8 mouse cellular contexts compared by ENCODE assay signal in genomic region chr2:180919913-180920809, GRCm38 (mm10). TPM values are rescaled to one million over a fixed set of nuclear protein-coding genes. Genes with fewer than 3 reads are reported as not detected.
DNase-seq lines count a peak whose midpoint lies in the region; ATAC-seq and TF ChIP-seq lines count a peak whose summit lies in the region.

No protein-coding gene starts in this region.

- H3K4me2 ChIP-seq in embryonic facial prominence, embryonic 15.5 days (replicated peaks): peak overlapping the region; percentile 74
- peak overlapping the region; percentile 86 for H3K4me2 ChIP-seq in hindbrain, embryonic 12.5 days (replicated peaks)
- peak overlapping the region; percentile 81 for H3K4me2 ChIP-seq in liver, embryonic 15.5 days
- H3K4me2 ChIP-seq in neural tube, embryonic 11.5 days (ENCODE audit: low read depth): peak overlapping the region; percentile 85

- no peak for DNase-seq in cerebellum, adult 9-10 months
- no peak for DNase-seq in neural tube, embryonic 11.5 days (ENCODE audit: low spot score)
- peak; percentile 19 for DNase-seq in urinary bladder, postnatal 14 days (ENCODE audit: low spot score)

- no peaks in the 10 kb centered on the region for H3K9me3 ChIP-seq in embryonic facial prominence, embryonic 15.5 days (replicated peaks)
- no peaks in the 10 kb centered on the region for H3K9me3 ChIP-seq in hindbrain, embryonic 12.5 days (replicated peaks)
- H3K9me3 ChIP-seq in liver, embryonic 15.5 days (replicated peaks): no peaks in the 10 kb centered on the region
- H3K9me3 ChIP-seq in neural tube, embryonic 11.5 days (ENCODE audit: control insufficient read depth, low read length): no peaks in the 10 kb centered on the region

- H3K9ac ChIP-seq in embryonic facial prominence, embryonic 15.5 days: peak overlapping the region; percentile 100
- peak overlapping the region; percentile 98 for H3K9ac ChIP-seq in hindbrain, embryonic 12.5 days
- H3K9ac ChIP-seq in liver, embryonic 15.5 days: peak overlapping the region; percentile 99
- H3K9ac ChIP-seq in neural tube, embryonic 11.5 days (ENCODE audit: low read length): peak overlapping the region; percentile 99

- H3K79me3 ChIP-seq in C2C12 (ENCODE audit: low read depth): peaks cover 53% of the 10 kb centered on the region

- H3K4me1 ChIP-seq in embryonic facial prominence, embryonic 15.5 days: peaks cover 24% of the 10 kb centered on the region
- H3K4me1 ChIP-seq in hindbrain, embryonic 12.5 days: peaks cover 26% of the 10 kb centered on the region
- peaks cover 33% of the 10 kb centered on the region for H3K4me1 ChIP-seq in liver, embryonic 15.5 days (replicated peaks)
- H3K4me1 ChIP-seq in neural tube, embryonic 11.5 days (ENCODE audit: control insufficient read depth, insufficient read depth, low read length): peaks cover 6% of the 10 kb centered on the region

- WGBS in embryonic facial prominence, embryonic 15.5 days: 1% methylated on average over 61 of the region's 61 CpGs
- WGBS in hindbrain, embryonic 12.5 days: 1% methylated on average over 61 of the region's 61 CpGs
- WGBS in liver, embryonic 15.5 days (ENCODE audit: insufficient replicate concordance): under 1% methylated on average over 61 of the region's 61 CpGs
- WGBS in neural tube, embryonic 11.5 days: 1% methylated on average over 61 of the region's 61 CpGs

- TF ChIP-seq CTCF in C2C12 (IDR thresholded peaks at IDR 0.05; ENCODE audit: control insufficient read depth, insufficient read depth, insufficient read length): no peak

- H3K36me3 ChIP-seq in C2C12 (ENCODE audit: control insufficient read depth, insufficient read depth): peaks cover 43% of the 10 kb centered on the region
- peaks cover 23% of the 10 kb centered on the region for H3K36me3 ChIP-seq in embryonic facial prominence, embryonic 15.5 days
- H3K36me3 ChIP-seq in hindbrain, embryonic 12.5 days: peaks cover 33% of the 10 kb centered on the region
- peaks cover 34% of the 10 kb centered on the region for H3K36me3 ChIP-seq in liver, embryonic 15.5 days (replicated peaks)
- peaks cover 3% of the 10 kb centered on the region; the same call in 1 of the 2 replicates for H3K36me3 ChIP-seq in neural tube, embryonic 11.5 days (ENCODE audit: control insufficient read depth, insufficient read depth, low read length)

- peaks cover 57% of the 10 kb centered on the region for H3K79me2 ChIP-seq in C2C12 (ENCODE audit: control insufficient read depth, insufficient read depth)

- peak overlapping the region; percentile 98 for H3K4me3 ChIP-seq in C2C12 (ENCODE audit: insufficient read depth, poor library complexity, severe bottlenecking)
- H3K4me3 ChIP-seq in embryonic facial prominence, embryonic 15.5 days (replicated peaks): peak overlapping the region; percentile 100
- H3K4me3 ChIP-seq in hindbrain, embryonic 12.5 days: peak overlapping the region; percentile 100
- peak overlapping the region; percentile 99 for H3K4me3 ChIP-seq in liver, embryonic 15.5 days (replicated peaks)
- peak overlapping the region; percentile 100 for H3K4me3 ChIP-seq in neural tube, embryonic 11.5 days (ENCODE audit: low read depth, low read length)

- H3K27me3 ChIP-seq in C2C12 (ENCODE audit: control insufficient read depth, insufficient read depth, insufficient read length): peaks cover 3% of the 10 kb centered on the region
- no peaks in the 10 kb centered on the region for H3K27me3 ChIP-seq in embryonic facial prominence, embryonic 15.5 days
- no peaks in the 10 kb centered on the region for H3K27me3 ChIP-seq in hindbrain, embryonic 12.5 days
- H3K27me3 ChIP-seq in liver, embryonic 15.5 days: no peaks in the 10 kb centered on the region
- no peaks in the 10 kb centered on the region for H3K27me3 ChIP-seq in neural tube, embryonic 11.5 days (ENCODE audit: control insufficient read depth, insufficient read depth, low read length)

- H3ac ChIP-seq in C2C12 (ENCODE audit: control insufficient read depth, insufficient read length, low read depth): peak overlapping the region; percentile 99

- no peak overlapping the region; the same call in 1 of the 2 replicates for H3K27ac ChIP-seq in embryonic facial prominence, embryonic 15.5 days (replicated peaks)
- peak overlapping the region; percentile 70 for H3K27ac ChIP-seq in hindbrain, embryonic 12.5 days
- peak overlapping the region; percentile 84 for H3K27ac ChIP-seq in liver, embryonic 15.5 days (replicated peaks)
- peak overlapping the region; percentile 36 for H3K27ac ChIP-seq in neural tube, embryonic 11.5 days (ENCODE audit: low read depth, low read length)

- peak; percentile 28; the same call in 1 of the 2 replicates for ATAC-seq in cerebellum, adult (ENCODE audit: insufficient number of reproducible peaks, low FRiP score, low TSS enrichment)
- peak; percentile 53; the same call in 1 of the 2 replicates for ATAC-seq in embryonic facial prominence, embryonic 15.5 days (ENCODE audit: insufficient number of reproducible peaks, low FRiP score, low TSS enrichment, low read depth)
- peak; percentile 74 for ATAC-seq in hindbrain, embryonic 12.5 days (ENCODE audit: low FRiP score)
- peak; percentile 7 for ATAC-seq in liver, embryonic 15.5 days (ENCODE audit: insufficient read depth)
- ATAC-seq in neural tube, embryonic 11.5 days (ENCODE audit: insufficient read depth, low FRiP score, low TSS enrichment): peak; percentile 58

TF ChIP-seq in C2C12, 6 proteins besides CTCF, POLR2A, EP300 and RAD21:
- TF ChIP-seq MYOD1 (IDR thresholded peaks at IDR 0.05; ENCODE audit: control insufficient read depth, insufficient read length, low read depth) (no peak), FOSL1 (IDR thresholded peaks at IDR 0.05; ENCODE audit: insufficient read depth, low read length, poor library complexity, severe bottlenecking) (no peak), CEBPB (IDR thresholded peaks at IDR 0.05; ENCODE audit: low read depth) (no peak), MAX (IDR thresholded peaks at IDR 0.05) (no peak), MYOG (IDR thresholded peaks at IDR 0.05; ENCODE audit: control insufficient read depth, extremely low read depth, insufficient read length) (no peak), USF1 (IDR thresholded peaks at IDR 0.05; ENCODE audit: low read depth) (no peak)

RNA-seq across cellular contexts. Expression of gene Ythdf1, which starts 0.6 kb away (rescaled TPM):
- polyA plus RNA-seq in C2C12 (2012; fragmentation: generic; extraction: Trizol): 33.4 TPM
- 57.9 and 59.7 TPM in 2 replicates for polyA plus RNA-seq in embryonic facial prominence, embryonic 15.5 days (2015; fragmentation: Nextera tagmentation; extraction: Ambion mirVana)
- 61.0 and 65.0 TPM in 2 replicates for polyA plus RNA-seq in hindbrain, embryonic 12.5 days (2016; fragmentation: Nextera tagmentation; extraction: Ambion mirVana)
- polyA plus RNA-seq in liver, embryonic 15.5 days (2015; fragmentation: Nextera tagmentation; extraction: Ambion mirVana): 21.6 and 22.0 TPM in 2 replicates
- 75.7 and 77.9 TPM in 2 replicates for polyA plus RNA-seq in neural tube, embryonic 11.5 days (2014; fragmentation: Nextera tagmentation; extraction: Ambion mirVana)

RNA-seq across cellular contexts. Expression of gene Birc7, which starts 8.7 kb away (rescaled TPM):
- polyA plus RNA-seq in C2C12 (2012; fragmentation: generic; extraction: Trizol): not detected
- not detected in 2 replicates for polyA plus RNA-seq in embryonic facial prominence, embryonic 15.5 days (2015; fragmentation: Nextera tagmentation; extraction: Ambion mirVana)
- polyA plus RNA-seq in hindbrain, embryonic 12.5 days (2016; fragmentation: Nextera tagmentation; extraction: Ambion mirVana): 0.41 TPM in 1 of 2 replicates, not detected in the other
- not detected in 2 replicates for polyA plus RNA-seq in liver, embryonic 15.5 days (2015; fragmentation: Nextera tagmentation; extraction: Ambion mirVana)
- 0.25 and 0.46 TPM in 2 replicates for polyA plus RNA-seq in neural tube, embryonic 11.5 days (2014; fragmentation: Nextera tagmentation; extraction: Ambion mirVana)

RNA-seq across cellular contexts. Expression of gene Nkain4, which starts 34.3 kb away (rescaled TPM):
- polyA plus RNA-seq in C2C12 (2012; fragmentation: generic; extraction: Trizol): not detected
- 12.9 and 17.6 TPM in 2 replicates for polyA plus RNA-seq in embryonic facial prominence, embryonic 15.5 days (2015; fragmentation: Nextera tagmentation; extraction: Ambion mirVana)
- 81.2 and 86.4 TPM in 2 replicates for polyA plus RNA-seq in hindbrain, embryonic 12.5 days (2016; fragmentation: Nextera tagmentation; extraction: Ambion mirVana)
- polyA plus RNA-seq in liver, embryonic 15.5 days (2015; fragmentation: Nextera tagmentation; extraction: Ambion mirVana): 0.82 and 2.4 TPM in 2 replicates
- 65.1 and 73.6 TPM in 2 replicates for polyA plus RNA-seq in neural tube, embryonic 11.5 days (2014; fragmentation: Nextera tagmentation; extraction: Ambion mirVana)

RNA-seq across cellular contexts. Expression of gene Arfgap1, which starts 46.9 kb away (rescaled TPM):
- polyA plus RNA-seq in C2C12 (2012; fragmentation: generic; extraction: Trizol): 46.6 TPM
- polyA plus RNA-seq in embryonic facial prominence, embryonic 15.5 days (2015; fragmentation: Nextera tagmentation; extraction: Ambion mirVana): 135 and 144 TPM in 2 replicates
- 100 TPM in 2 replicates for polyA plus RNA-seq in hindbrain, embryonic 12.5 days (2016; fragmentation: Nextera tagmentation; extraction: Ambion mirVana)
- polyA plus RNA-seq in liver, embryonic 15.5 days (2015; fragmentation: Nextera tagmentation; extraction: Ambion mirVana): 32.0 and 35.1 TPM in 2 replicates
- 60.2 and 61.4 TPM in 2 replicates for polyA plus RNA-seq in neural tube, embryonic 11.5 days (2014; fragmentation: Nextera tagmentation; extraction: Ambion mirVana)

Comparison
In these comparisons a context has a peak if more than half of its experiments do, and no peak if none do; other contexts are left out.
1. ATAC-seq: peak in every context shown above with its lines; median percentile 74 in hindbrain, embryonic 12.5 days; 58 in neural tube, embryonic 11.5 days; 53 in embryonic facial prominence, embryonic 15.5 days; 28 in cerebellum, adult; 7 in liver, embryonic 15.5 days.